Mouse (Mus musculus): ENCODE data around the gene Ell. TPM values are rescaled to one million over a fixed set of nuclear protein-coding genes. Genes with fewer than 3 reads are reported as not detected.
A peak's percentile ranks its signal among the peaks of the same experiment; 100 is the strongest.

The Ell gene
- polyA plus RNA-seq, 1 experiment from 2014 or later, result 13.5 TPM

DNA sequence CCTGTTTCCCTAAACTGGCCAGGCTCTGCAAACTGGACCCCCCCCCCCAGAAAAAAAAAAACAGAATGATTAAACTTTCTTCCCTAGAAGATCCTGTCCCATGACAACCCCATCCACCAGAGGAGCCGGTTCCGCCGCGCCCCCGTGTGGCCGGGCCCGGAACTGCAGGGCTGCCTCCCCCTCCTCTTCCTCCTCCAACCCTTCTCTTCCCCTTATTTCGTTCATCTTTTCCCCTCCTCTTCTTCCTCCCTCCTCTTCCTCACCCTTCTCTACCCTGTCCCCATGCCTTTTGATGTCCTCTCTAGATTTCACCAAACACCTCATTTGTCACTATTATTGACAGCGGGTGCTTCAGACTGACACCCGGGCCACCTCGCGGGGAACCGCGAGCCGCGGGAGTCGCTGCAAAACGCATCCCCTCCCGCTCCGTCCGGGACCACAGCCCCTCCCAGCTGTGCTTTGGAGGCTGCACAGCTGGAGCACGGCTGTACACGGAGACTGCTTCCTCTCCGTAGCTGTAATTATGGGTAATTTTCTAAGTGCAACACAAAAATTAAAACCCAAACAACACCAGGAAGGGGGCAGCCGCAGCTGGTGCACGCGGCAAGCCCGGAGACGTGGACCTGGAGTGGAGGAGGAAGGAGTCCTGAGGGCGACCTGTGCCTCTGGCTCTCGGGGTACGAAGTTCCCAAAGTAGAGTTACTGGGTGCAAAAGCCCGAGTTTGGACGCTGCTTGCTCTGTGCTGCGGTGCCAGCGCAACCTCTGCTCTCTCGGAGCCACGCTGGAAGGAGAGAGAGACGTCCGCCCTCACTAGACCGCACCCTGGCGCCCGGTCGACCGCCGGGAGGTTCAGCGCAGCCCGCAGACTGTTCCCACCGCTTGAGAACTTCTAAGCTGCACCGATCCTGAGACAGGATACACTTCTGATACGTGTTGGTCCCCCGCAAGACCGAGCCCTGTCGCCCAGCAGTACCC is 71.8 kb downstream of the Ell start:
- DNase-seq (ENCODE audit: low spot score), result peak; percentile 77

DNA sequence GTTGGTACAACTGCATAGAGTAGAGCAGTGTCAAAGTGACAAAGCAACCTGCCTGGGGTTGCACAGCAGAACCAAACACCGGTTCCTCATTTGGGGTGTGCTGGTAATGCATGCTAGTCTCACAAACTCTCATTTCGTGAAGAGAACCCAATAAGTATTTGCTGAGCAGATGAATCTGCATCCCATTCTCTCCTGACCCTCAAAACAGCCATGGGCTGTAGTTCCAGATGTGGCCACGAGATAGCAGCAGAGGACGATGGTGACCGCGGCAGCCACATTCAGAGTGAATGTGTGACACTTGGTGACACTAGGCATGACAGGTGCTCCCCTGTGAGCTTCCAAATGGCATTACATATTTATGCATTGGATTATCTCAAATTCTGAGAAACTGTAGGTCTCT is 72.6 kb downstream of the Ell start:
- peak; percentile 91 for DNase-seq (ENCODE audit: low spot score)

DNA sequence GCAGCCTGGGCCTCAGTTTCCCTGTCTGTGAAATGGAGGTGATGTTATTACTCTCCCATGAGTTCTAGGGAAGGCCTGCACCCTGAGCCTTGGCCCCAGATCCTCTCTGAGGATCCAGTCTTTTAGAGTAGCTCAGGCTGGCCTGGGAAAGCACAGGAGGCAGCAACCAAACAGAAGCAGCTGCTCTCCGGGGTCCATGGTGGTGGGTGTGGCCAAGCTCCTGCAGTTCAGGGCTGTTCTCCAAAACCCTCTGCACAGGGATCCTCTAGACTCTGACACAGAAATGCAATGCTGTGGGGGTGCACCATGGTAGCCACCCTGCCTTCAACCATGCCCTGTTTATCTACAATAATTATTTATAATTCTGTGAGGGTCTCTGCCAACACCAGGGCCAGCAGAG is 74.5 kb downstream of the Ell start:
- DNase-seq (ENCODE audit: low spot score), result no peak

DNA sequence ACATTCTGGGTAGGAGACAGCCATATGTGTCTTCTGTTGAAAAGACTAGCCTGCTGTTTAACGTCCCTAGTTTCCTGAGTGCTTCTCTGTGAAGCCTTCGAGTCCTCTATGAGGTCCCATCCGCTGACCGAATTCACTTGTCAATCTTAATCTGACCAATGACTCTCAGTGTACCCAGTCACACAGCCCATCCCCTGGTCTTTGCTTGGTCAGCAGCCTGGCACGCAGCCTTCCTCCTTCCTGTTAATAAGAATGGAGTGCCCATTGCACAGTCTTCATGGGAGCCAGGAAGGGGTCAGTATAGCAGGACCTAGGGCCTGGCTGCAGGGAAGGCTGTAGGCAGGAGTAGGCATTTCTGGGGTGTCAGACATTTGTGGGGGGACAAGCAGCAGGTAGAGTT is 75.2 kb downstream of the Ell start:
- DNase-seq (ENCODE audit: low spot score), result no peak

DNA sequence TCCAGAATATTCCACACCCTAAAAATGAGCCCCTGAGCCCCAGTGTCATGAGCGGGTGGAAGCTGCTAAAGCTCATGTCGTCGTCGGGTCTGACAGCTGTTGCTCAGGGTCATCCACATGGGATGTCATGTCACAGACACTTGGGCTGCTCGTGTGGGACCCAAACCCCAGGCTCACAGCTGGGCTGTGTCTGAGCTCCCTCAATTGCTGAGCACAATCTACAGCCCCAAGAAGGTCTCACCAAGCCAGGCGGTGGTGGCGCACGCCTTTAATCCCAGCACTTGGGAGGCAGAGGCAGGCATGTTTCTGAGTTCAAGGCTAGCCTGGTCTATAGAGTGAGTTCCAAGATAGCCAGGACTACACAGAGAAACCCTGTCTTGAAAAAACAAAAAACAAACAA is 76.0 kb downstream of the Ell start:
- DNase-seq (ENCODE audit: low spot score), result no peak

DNA sequence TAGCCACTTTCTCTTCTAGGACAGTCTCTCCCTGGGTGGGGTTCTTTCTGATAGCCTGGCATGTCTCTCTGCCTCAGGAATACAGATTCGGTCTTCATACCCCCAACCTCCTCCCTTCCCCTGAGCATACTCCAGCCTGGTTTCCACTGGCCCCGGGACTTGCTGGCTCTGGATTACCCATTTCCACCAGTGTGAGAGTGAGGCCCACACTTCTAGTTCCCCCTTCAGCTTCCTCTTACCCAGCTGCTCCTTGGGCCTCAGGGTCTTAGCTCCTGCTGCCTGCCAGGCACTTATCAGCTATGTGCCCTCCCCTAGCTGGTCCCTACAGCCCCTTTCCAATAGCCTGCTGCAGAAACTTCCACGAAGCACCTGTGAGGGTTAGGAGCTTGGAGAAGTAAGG is 76.6 kb downstream of the Ell start, which contains the start of gene Lrrc25:
Gene Lrrc25, plus strand, starts transcription at position 262 of the 400 bp plus-strand sequence.
- no peak for DNase-seq (ENCODE audit: low spot score)

DNA sequence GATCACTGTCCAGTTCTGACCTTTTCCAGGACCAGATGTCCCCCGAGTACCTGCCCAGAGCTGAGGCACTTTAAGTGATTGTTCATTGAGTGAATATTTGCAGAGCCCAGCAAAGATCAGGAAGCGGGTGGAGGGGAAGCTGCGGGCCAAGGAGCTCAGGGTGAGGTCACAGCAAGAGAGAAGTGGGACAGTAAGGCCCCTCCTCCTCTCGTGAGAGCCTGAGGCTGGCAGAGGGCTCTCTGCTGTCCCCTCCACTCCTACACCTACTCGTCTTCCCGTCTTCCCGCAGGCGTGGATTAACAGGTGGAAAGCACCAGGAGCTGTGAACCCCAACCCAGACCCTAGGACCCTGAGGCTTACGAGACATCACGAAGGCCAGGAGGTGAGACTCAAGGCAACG is 77.4 kb downstream of the Ell start:
- DNase-seq (ENCODE audit: low spot score), result no peak

DNA sequence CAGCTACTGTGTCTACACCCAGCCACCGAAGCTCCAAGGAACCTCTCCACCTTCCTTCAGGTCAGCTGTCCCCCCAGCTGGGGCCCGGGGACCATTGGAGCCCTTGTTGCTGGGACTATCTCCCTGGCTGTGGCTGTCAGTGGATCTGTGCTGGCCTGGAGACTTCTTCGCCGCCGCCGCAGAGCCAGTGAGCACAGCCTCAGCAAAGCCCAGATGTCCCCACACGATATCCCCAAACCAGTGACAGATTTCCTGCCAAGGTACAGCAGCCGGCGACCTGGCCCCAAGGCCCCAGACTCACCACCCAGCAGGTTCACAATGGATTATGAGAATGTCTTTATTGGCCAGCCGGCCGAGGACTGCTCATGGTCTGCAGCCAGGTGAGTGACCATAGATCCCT is 78.7 kb downstream of the Ell start:
- DNase-seq (ENCODE audit: low spot score), result no peak

DNA sequence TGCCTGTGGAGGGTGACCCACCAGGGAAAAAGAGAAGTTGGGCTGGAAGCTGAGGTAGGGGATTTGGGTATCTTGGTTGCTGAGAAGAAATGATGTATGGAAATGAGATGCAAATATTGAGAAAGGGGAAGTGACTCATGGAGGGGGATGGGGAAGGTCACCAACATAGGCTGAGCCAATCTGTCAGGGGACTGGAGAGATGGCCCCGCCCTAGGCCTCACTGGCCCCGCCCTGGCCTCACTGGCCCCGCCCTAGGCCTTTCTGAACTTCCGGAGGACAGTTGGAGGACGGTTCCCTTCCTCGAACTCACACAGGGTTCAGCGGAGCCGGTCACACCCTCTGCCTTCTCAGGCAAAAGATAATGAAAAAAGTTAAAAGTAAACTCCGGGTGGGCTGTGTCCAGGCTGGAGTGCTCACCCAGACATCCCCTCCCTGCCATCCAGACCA is 79.7 kb downstream of the Ell start:
- peak; percentile 55 for DNase-seq (ENCODE audit: low spot score)

DNA sequence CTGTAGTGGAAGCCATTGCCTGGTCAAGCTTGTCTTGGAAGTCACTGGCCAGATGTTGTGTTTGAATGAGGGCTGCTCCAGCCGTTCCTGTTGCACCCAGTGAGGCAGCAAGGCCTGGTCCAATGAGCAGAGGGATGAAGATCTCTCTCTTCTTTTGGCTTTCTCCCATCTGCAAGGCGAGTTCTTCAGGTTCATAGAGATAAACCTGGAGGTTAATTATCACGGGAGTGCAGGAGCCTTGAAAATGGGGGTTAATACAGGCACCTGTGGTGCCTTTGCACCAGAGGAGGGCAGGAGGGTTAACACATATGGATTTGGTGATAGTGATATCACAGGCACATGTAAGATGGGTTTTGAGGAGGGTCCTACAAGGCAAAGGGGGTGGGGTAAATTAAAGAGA is 83.0 kb downstream of the Ell start:
- DNase-seq (ENCODE audit: low spot score), result no peak

DNA sequence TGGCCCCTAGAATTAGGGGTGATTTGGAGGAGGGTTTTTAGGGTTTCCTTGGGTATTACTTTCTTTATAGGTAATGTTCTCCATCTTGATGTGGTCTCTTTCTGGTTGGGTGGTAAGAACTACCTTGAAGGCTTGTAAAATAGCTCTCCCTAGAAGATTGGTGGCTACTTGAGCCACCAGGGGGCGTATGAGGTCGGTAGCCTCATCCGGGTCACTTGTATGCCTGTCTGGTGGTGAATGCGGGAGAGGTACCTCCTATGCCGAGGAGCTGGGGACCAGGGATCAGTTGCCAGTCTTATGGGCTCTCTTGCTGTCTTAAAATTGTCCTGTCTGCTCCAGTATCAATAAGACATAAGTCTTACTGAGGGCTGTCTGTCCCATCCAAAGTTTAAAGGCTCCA is 85.8 kb downstream of the Ell start:
- DNase-seq (ENCODE audit: low spot score), result peak; percentile 72

DNA sequence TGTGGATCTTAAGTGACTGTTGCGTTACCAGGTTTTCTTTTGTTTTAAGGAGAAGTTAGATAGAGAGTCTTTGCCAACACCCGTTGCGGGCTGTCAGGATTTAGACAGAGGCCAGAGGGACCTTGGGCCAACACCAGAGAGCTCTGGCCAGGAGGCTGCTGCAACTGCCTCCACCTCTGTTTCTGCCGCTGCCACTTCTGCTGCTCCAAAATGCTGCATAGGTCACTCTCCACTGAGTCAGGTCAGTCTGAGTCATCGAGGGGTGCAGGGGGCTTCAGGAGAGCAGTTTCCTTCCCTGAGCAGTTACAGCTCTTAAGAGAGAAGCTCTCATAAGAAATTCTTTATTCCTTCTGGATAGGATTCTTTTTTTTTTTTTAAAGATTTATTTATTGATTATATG is 87.8 kb downstream of the Ell start:
- DNase-seq (ENCODE audit: low spot score), result no peak

DNA sequence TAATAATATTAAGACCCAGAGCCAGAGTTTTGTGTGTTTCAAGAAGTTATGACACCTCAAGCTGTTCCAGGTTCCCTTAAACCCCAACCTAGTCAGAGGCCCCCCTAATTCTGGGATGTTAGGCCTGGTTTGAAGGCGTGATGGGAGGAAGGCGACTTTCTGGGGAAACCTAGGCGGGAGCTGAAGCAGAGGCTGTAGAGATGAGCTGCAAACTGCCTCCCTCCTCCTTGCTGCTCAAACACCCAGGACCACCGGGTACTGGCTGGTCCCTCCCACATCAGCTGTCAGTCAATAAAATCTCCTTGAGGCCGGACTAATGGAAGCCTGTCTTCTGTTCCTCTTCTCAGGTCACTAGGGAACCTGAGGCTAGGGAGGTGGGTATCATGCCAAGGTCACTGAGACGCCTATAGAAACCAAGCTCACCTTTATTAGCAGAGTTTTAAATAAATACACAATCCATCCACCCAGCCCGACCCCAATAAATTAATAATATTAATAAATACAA is 89.8 kb downstream of the Ell start:
- DNase-seq (ENCODE audit: low spot score), result no peak

DNA sequence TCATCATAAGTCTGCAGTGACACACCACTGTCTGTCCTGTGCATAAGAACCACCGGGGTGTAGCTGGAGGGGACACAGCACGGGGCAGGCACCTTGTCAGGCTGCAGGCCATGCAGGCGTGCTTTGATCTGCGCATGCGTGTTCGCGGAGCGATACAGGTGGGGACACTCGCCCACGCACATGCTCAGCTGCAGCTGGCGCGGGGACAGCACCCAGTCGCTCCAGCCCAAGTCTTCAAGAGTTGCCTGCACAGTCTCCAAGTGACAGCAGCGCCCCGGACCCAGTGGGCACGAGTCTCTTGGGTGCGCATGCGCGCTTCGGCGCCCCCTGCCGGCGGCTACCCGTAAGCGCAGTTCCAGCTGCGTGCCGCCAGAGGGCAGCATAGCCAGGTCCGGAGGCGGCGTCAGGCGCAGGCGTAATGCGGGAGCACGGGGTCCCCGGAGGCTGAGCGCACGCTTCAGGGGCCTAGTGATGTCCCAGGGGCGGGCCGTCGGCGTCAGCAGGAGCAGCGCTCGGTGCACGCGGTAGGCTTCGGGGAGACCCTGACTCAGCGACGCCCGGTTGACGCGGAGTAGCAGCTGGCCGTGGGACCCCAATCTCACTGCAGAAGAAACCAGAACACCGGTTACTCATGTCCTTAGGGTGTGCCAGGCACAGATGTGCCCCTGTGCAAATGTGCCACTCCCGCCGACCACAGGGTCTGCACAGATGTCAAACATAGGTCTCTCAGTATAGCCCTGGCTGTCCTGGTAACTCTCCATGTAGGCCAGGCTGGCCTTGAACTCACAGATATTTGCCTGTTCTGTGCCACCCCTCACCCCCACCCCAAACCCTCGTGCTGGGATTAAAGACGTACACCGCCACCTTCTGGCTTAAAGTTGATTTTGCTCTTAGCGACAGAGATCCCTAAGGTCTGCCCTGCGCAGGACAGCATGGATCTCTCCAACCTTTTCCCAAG is 90.6 kb downstream of the Ell start:
- peak; percentile 97 for DNase-seq (ENCODE audit: low spot score)

DNA sequence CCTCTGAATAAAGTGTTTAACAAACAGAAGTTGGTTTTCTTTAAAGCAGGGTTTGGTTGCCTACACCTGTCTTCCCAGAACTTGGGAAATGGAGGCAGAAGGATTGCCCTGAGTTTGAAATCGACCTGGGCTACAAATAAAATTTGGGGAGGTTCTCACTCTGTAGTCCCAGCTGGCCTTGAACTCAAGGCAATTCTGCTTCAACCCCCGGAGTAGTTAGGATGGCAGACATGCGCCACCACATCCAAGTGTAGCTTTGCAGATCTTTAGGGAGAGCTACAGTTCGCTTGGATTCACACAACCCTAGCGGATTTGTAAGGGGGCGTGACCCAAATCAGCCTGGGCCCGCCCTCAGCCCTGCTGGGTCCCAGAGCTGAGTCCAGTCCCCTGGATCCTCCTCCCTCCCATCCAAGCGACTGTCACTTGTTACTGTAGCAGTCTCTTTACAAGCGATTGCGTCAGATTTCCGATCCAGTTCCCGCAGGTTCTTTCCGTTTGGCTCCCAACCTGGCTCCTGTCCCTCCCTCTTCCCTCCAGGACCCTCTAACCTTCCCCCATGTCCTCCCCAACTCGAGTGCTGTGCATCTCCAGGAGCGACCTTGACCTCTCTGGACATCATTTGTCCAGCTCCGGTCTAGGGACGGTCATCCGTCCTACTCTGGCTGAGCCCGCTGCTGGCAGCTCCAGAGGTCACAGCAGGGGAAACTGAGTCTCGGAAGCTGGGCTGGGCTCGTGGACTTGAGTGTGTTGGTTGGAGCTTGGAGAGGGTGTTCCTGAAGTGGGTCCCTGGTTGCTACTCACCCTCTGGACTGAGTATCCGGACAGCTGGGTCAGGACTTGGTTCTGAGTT is 91.5 kb downstream of the Ell start:
- DNase-seq (ENCODE audit: low spot score), result no peak

DNA sequence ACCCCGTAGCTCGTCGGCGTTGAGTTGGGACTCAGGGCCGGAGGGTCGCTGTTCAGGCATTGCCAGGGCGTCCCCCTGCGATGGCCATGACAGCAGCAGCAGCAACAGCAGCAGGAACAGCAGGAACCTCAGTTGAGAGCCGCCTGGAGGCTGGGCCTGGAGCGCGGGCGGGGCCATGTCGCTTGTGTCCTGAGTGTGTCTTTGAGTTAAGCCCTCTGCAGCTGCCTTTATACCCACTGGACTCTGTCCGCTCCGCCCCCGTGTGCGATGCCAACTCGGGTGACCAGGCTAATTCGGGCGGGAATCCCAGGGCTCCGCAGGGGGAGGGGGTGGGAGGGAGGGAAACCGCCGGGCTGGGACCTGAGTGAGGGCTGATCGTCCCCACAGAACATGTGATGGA is 92.2 kb downstream of the Ell start:
- DNase-seq (ENCODE audit: low spot score), result no peak

DNA sequence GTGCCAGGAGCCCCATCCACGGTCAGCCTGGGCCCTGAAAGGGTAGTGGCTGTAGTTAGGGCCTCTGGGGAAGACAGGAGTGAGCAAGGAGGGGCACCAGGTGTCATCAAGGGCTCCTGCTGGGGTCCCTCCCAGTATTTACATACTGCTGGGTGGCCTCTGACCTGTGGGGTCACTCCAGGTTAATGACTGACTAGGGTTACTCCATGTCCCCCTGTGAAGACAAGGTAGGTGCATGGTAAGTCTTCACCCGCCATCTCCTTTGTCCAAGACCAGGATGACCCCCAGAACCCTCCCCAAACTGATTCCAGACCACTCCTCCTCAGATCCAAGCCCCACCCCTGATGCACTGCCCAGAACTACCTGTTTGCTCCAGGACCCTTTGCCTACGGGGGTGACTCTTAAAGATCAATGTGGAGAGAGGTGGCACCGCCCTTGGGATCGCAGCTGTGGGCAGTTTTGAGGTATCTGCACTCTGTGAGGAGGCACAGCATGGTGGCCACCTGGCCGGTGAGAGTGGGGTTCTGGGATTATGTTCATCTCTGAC is 93.2 kb downstream of the Ell start, which contains the start of gene Gdf15:
Gene Gdf15, minus strand, starts transcription at position 111 of the 547 bp plus-strand sequence.
- DNase-seq (ENCODE audit: low spot score), result no peak

DNA sequence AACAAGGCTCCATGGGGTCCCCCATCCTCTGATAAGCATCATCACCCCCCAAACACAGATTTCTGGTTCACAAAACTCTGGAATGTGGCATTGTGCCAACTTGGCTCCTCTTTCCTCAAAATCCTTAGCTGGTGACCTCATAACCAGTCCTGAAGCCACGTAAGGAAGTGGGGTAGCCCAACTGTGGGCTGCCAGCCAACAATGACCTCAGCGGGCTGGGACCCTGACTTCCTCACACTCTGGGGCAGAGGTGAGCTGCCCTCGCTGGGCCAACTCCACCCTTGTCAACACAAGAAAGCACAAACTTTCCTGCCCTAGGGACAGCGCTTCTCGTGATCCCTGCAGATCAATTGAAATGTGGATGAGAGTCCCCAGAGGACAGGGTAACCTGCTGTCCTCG is 94.8 kb downstream of the Ell start:
- no peak for DNase-seq (ENCODE audit: low spot score)

DNA sequence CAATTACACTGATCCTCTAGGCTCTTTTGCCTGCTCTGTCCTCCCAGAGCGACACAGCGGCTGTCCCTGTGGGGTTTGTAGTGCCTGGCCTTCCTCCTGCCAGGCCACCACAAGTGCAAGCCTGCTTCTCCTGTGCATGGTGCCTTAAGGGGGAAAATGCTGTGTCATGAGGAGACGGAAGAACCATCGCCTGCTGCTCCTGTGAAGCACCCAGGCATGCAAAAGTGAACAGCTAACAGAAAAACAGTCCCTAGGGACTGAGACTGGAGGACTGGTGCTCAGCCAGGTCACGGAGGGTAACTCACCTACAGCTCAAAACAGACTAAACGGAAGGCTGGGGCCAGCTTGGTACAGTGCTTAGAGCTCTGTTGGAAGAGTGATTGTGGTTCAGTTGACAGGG is 96.3 kb downstream of the Ell start:
- DNase-seq (ENCODE audit: low spot score), result no peak

DNA sequence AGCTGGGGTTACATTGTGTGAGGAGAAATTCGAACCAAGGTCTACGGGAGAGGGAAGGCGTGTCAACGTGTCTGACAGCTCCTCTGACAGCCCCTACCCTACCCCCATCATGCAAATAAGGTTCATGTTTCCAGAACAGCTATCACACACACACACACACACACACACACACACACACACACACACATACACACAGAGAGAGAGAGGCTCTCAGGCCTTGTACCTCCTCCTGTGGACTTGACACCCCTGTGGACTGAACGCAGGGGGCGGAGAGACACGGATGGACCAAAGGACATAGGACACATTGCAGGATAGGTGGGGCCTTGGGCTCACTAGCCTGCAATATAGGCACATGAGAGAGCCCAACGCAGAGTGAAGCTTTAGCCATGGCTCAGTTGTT is 97.6 kb downstream of the Ell start:
- no peak for DNase-seq (ENCODE audit: low spot score)

Measured in thymus, postnatal 0 days (tissue).